Mouse (Mus musculus) embryonic fibroblast, embryonic 13.5 days (primary cell): ENCODE data around the gene Mettl8. TPM values are rescaled to one million over a fixed set of nuclear protein-coding genes. Genes with fewer than 3 reads are reported as not detected.

ENCODE experiments used
- H3K27ac ChIP-seq: 2 replicates; pipeline ENCODE4 v1.5.1; 2012; ENCODE audit warnings: low read length, control low read depth, inconsistent platforms; ENCODE audit not compliant: insufficient read depth
- H3K4me1 ChIP-seq: 2 replicates; pipeline ENCODE4 v1.6.1; 2011; ENCODE audit warnings: low read length; ENCODE audit not compliant: control insufficient read depth, insufficient read depth
- H3K4me3 ChIP-seq: 2 replicates; pipeline ENCODE4 v1.5.1; 2011; ENCODE audit warnings: mild to moderate bottlenecking, control low read depth, low read length; ENCODE audit not compliant: insufficient read depth
- CTCF ChIP-seq: IDR thresholded peaks from 2 replicates; pipeline ENCODE4 v1.5.1; 2011; ENCODE audit warnings: mild to moderate bottlenecking, control low read depth, low read length, moderate library complexity, borderline replicate concordance; ENCODE audit not compliant: insufficient read depth
- POLR2A ChIP-seq: IDR thresholded peaks from 2 replicates; pipeline ENCODE4 v1.6.1; 2011; ENCODE audit warnings: low read depth, mild to moderate bottlenecking, control low read depth, low read length, moderate library complexity
- polyA plus RNA-seq: library from polyadenylated mRNA; stranded (reverse); fragments of >200 nt; gene quantifications from 2 replicates; pipeline ENCODE4 v1.2.4, GENCODE M21; 2011; ENCODE audit warnings: low read depth; ENCODE audit not compliant: missing spikeins, insufficient read length

Mettl8 gene
- polyA plus RNA-seq, 1 experiment: 9.4 TPM

- Histone ChIP-seq H3K4me3 (no peak overlapping the region), H3K27ac (no peak overlapping the region), H3K4me1 (no peaks in the 10 kb centered on the region)
- TF ChIP-seq CTCF (no peak), POLR2A (no peak)
These were observed 90.6 kb downstream of the Mettl8 start for GRCm38 (mm10) chr2:70964809-70965208.

- Histone ChIP-seq H3K4me1 (no peaks in the 10 kb centered on the region), H3K4me3 (no peak overlapping the region), H3K27ac (no peak overlapping the region)
- TF ChIP-seq POLR2A (no peak), CTCF (no peak)
These were observed 92.5 kb downstream of the Mettl8 start for GRCm38 (mm10) chr2:70962921-70963320.

DNA sequence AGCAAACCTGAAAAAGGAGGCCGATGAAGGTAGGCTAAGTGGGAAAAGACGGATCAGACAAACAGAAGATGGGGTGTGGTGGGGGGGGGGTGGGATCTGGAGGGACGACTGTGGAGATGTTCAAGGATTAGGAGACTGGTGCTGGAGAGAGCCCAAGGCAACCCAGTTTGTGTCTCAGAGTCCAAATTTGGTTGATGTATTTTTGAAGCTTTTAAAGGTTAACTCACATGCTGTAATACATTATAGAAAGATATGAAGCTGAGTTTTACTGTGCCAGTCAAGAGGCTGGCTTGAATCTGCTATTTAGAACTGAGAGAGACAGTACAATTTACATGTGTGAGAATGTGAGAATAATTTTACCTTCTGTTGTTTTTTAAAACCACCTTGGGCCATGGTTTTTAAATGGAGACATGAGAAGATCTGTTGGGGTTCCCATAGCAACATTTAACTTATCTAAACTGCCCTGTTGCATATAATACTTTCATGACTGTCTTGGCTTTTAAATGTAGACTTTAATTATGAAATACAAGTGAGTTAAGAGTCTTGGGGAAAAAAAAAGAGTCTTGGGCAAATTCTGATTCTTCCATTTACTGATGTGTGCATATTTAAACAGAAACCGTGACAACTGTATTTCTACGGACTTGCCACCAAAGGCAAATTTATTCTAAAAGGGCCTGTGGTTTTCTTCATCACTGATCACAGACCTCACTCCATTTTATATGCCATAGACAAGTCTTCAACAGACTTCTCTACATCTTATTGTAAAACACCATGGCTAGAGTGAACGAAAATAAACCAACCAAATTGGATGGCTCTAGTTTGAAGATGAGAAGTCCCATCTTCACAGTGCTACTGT is 94.1 kb downstream of the Mettl8 start:
- TF ChIP-seq CTCF (no peak), POLR2A (no peak)
- Histone ChIP-seq H3K4me3 (no peak overlapping the region), H3K4me1 (no peaks in the 10 kb centered on the region), H3K27ac (no peak overlapping the region)

- Histone ChIP-seq H3K4me1 (no peaks in the 10 kb centered on the region), H3K4me3 (no peak overlapping the region), H3K27ac (no peak overlapping the region)
- no peak for TF ChIP-seq CTCF
These were observed 95.3 kb downstream of the Mettl8 start for GRCm38 (mm10) chr2:70960090-70960489.

GRCm38 (mm10) chr2:70959337-70959736 is 96.0 kb downstream of the Mettl8 start:
- H3K27ac ChIP-seq: no peak overlapping the region
- no peaks in the 10 kb centered on the region for H3K4me1 ChIP-seq
- TF ChIP-seq CTCF (no peak), POLR2A (no peak)
- H3K4me3 ChIP-seq: no peak overlapping the region

DNA sequence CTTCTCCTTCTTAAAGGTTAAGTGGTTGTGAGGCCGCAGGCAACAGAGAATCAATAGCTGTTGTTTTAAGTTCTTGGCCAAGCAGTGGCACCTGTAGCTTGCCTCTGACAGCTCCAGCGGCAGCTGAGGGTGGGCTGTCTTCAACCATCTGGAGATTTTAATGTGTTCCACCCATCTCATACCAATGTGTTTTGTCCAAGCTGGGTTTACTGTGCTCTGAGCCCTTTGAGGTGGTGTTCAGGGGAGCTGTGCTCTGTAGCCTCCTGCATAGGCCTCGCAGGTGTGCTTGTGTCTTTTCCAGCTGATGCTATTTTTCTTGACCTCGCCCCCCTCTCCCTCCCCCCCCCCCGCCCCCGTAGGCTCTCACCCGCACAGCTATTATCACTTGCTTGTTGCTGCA is 96.8 kb downstream of the Mettl8 start:
- TF ChIP-seq CTCF: no peak
- TF ChIP-seq POLR2A: no peak
- H3K4me1 ChIP-seq: no peaks in the 10 kb centered on the region
- no peak overlapping the region for H3K4me3 ChIP-seq
- H3K27ac ChIP-seq: no peak overlapping the region

- no peak overlapping the region for H3K27ac ChIP-seq
- TF ChIP-seq POLR2A: no peak
- no peak for TF ChIP-seq CTCF
These were observed 101.8 kb downstream of the Mettl8 start for GRCm38 (mm10) chr2:70953616-70954015.

GRCm38 (mm10) chr2:70951944-70952343 is 103.4 kb downstream of the Mettl8 start:
- H3K4me1 ChIP-seq: no peaks in the 10 kb centered on the region

More at GRCm38 (mm10) chr2:70953616-70954015, 101.8 kb downstream of the Mettl8 start:
- no peak overlapping the region for H3K4me3 ChIP-seq
- H3K4me1 ChIP-seq: no peaks in the 10 kb centered on the region

GRCm38 (mm10) chr2:70944511-70945305 is 110.7 kb downstream of the Mettl8 start:
- H3K27ac ChIP-seq: no peak overlapping the region
- no peak overlapping the region for H3K4me3 ChIP-seq
- no peaks in the 10 kb centered on the region for H3K4me1 ChIP-seq
- no peak for TF ChIP-seq POLR2A
- TF ChIP-seq CTCF: no peak

More at GRCm38 (mm10) chr2:70951944-70952343, 103.4 kb downstream of the Mettl8 start:
- TF ChIP-seq CTCF (no peak), POLR2A (no peak)
- no peak overlapping the region for H3K4me3 ChIP-seq
- H3K27ac ChIP-seq: no peak overlapping the region

DNA sequence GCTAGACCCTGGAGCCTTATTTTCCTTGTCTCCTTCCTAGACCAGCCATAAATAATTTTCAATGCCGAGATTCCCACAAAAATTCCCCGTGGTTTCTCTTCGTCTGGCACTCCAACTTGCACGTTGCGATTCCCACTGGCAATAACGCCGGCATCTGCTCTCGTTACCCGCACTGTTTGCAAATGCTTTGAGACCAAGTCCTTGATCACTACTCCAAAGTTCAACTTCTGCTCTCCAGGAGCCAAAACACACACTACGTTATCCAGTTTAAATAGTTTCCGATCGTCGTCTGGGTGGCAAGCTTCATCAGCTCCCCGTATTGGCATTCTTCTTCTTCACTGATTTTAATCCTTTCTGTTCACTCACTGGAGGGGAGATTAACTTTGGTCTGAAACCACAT is 114.6 kb downstream of the Mettl8 start:
- H3K4me1 ChIP-seq: no peaks in the 10 kb centered on the region
- no peak overlapping the region for H3K27ac ChIP-seq
- no peak for TF ChIP-seq CTCF
- no peak for TF ChIP-seq POLR2A
- no peak overlapping the region for H3K4me3 ChIP-seq
